Mouse (Mus musculus) stomach, postnatal 0 days (tissue): ENCODE measurements around the gene Dapk2. TPM values are rescaled to one million over a fixed set of nuclear protein-coding genes. Genes with fewer than 3 reads are reported as not detected.
A peak's percentile ranks its signal among the peaks of the same experiment; 100 is the strongest.

Experiments used
- ATAC-seq: fragments of 200-750 bp; cut with Nextera tagmentation; 2 replicates; pipeline ENCODE4 v1.8.0; 2017; ENCODE audit not compliant: low FRiP score, low TSS enrichment
- DNase-seq: peaks from one replicate; pipeline ENCODE4 v3.0.0-alpha.2; 2016; ENCODE audit warnings: low spot score
- H3K27ac ChIP-seq: fragments of 300-500 bp; sonication (generic); replicated peaks from 2 replicates; pipeline ENCODE4 v1.5.1; 2014; ENCODE audit warnings: mild to moderate bottlenecking, control low read depth
- H3K27me3 ChIP-seq: fragments of 300-500 bp; sonication (generic); 2 replicates; pipeline ENCODE4 v1.6.1; 2014; ENCODE audit warnings: low read length; ENCODE audit not compliant: control insufficient read depth, insufficient read depth
- H3K36me3 ChIP-seq: fragments of 300-500 bp; sonication (generic); 2 replicates; pipeline ENCODE4 v1.6.1; 2014; ENCODE audit warnings: low read length, mixed read lengths; ENCODE audit not compliant: control insufficient read depth, insufficient read depth
- H3K4me1 ChIP-seq: fragments of 300-500 bp; sonication (generic); replicated peaks from 2 replicates; pipeline ENCODE4 v1.6.1; 2014; ENCODE audit warnings: antibody characterized with exemption; ENCODE audit not compliant: control insufficient read depth, insufficient read depth
- H3K4me2 ChIP-seq: fragments of 300-500 bp; sonication (generic); replicated peaks from 2 replicates; pipeline ENCODE4 v1.6.1; 2014; ENCODE audit warnings: low read depth, mild to moderate bottlenecking, control low read depth, moderate library complexity
- H3K4me3 ChIP-seq: fragments of 300-500 bp; sonication (generic); 2 replicates; pipeline ENCODE4 v1.5.1; 2014; ENCODE audit warnings: low read depth, low read length, control low read depth
- H3K9ac ChIP-seq: fragments of 300-500 bp; sonication (generic); 2 replicates; pipeline ENCODE4 v1.6.1; 2014; ENCODE audit warnings: mild to moderate bottlenecking, low read length, control low read depth, mixed read lengths
- H3K9me3 ChIP-seq: fragments of 300-500 bp; sonication (generic); 2 replicates; pipeline ENCODE4 v1.6.1; 2016; ENCODE audit warnings: low read length; ENCODE audit not compliant: control insufficient read depth
- CTCF ChIP-seq: IDR thresholded peaks from 2 replicates; pipeline ENCODE4 v1.5.1; 2016; ENCODE audit warnings: antibody characterized with exemption, low read depth, mild to moderate bottlenecking, moderate library complexity
- EP300 ChIP-seq: optimal IDR thresholded peaks from 2 replicates; pipeline ENCODE3; 2016; ENCODE audit warnings: antibody characterized with exemption
- WGBS: fragments of 180-500 bp; shearing (Covaris S2); extraction: QIAGEN DNeasy Blood & Tissue Kit; methylation state at CpG from one replicate; pipeline ENCODE4 v1.1.7; 2014; 5-methylcytosine and 5-hydroxymethylcytosine counted together
- polyA plus RNA-seq: library from polyadenylated mRNA; unstranded; fragments of >200 nt; fragmentation: Nextera tagmentation; extraction: Ambion mirVana; gene quantifications from 2 replicates; pipeline ENCODE4 v1.2.1, GENCODE M21; 2015

Gene Dapk2
- polyA plus RNA-seq, 1 experiment from 2014 or later: 11.8 TPM

DNA sequence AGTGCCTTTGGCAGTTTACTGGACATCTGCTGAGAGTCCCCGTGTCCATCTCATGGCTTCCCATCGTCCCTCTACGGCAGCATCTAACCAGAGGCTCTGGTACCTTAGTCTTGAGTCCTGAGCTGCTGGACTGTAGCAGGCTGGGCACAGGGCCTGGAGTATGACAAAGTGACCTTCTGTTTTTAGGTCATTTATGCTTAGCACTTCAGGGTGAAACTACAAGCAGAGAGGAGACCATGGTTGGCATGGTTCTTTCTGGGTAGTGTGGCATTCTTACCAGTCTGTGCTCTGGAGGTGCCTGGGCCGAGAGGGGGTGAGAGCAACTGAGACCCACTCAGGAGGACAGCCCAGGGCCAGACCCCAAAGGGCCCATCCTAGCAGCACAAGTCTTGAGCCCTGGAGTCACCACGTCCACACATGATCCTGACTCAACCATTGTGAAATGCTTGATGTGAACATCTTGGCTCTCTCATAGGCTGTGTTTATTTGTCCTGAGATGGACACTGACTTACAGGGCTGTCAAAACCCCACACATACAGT is 15.4 kb downstream of the Dapk2 start:
- H3K27me3 ChIP-seq: no peaks in the 10 kb centered on the region
- H3K36me3 ChIP-seq: no peaks in the 10 kb centered on the region
- H3K4me2 ChIP-seq: no peak overlapping the region
- no peaks in the 10 kb centered on the region for H3K4me1 ChIP-seq
- H3K4me3 ChIP-seq: no peak overlapping the region
- H3K27ac ChIP-seq: no peak overlapping the region
- no peak for DNase-seq
- no peaks in the 10 kb centered on the region for H3K9me3 ChIP-seq
- no peak for TF ChIP-seq EP300
- no peak for TF ChIP-seq CTCF
- 95% methylated on average over 5 of the region's 5 CpGs for WGBS
- no peak for ATAC-seq
- H3K9ac ChIP-seq: no peak overlapping the region

GRCm38 (mm10) chr9:66174985-66175384 is 17.0 kb downstream of the Dapk2 start:
- whole genome bisulfite sequencing: 83% methylated on average over 3 of the region's 3 CpGs
- H3K27me3 ChIP-seq: no peaks in the 10 kb centered on the region
- TF ChIP-seq EP300: no peak
- no peak for TF ChIP-seq CTCF
- no peak for ATAC-seq
- no peaks in the 10 kb centered on the region for H3K36me3 ChIP-seq
- no peaks in the 10 kb centered on the region for H3K4me1 ChIP-seq
- H3K4me2 ChIP-seq: no peak overlapping the region
- H3K27ac ChIP-seq: no peak overlapping the region
- no peak overlapping the region for H3K4me3 ChIP-seq
- no peak for DNase-seq
- no peak overlapping the region for H3K9ac ChIP-seq
- H3K9me3 ChIP-seq: no peaks in the 10 kb centered on the region

DNA sequence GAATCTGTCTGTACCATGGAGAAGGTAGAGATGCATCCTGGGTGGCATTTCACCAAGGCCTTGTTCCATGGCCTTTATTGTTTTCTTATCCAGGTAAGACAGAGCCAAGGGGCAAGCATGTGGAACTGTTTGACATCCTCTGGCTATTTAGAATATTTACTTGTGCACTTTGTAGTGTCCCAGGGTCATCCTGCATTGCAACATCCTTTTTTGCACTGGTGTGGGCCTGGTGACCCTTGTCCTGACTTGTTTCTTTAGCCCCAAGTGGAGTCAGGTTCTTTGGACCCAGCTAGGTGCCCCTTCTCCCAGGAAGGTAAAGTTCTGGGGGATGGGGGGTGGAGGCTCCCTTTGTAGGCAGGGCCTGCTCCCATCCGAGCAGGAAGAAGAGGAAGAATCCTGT is 20.0 kb downstream of the Dapk2 start:
- Histone ChIP-seq H3K9ac (no peak overlapping the region), H3K9me3 (no peaks in the 10 kb centered on the region), H3K4me3 (no peak overlapping the region), H3K4me2 (no peak overlapping the region), H3K27ac (no peak overlapping the region), H3K36me3 (no peaks in the 10 kb centered on the region), H3K27me3 (no peaks in the 10 kb centered on the region), H3K4me1 (no peaks in the 10 kb centered on the region)
- 50% methylated on average over 1 of the region's 1 CpGs for WGBS
- TF ChIP-seq CTCF: no peak
- TF ChIP-seq EP300: no peak
- no peak for DNase-seq
- ATAC-seq: no peak

GRCm38 (mm10) chr9:66179795-66180194 is 21.8 kb downstream of the Dapk2 start:
- no peak overlapping the region; the same call in 1 of the 2 replicates for H3K27ac ChIP-seq
- TF ChIP-seq EP300 (no peak), CTCF (no peak)
- no peak overlapping the region for H3K4me3 ChIP-seq
- H3K4me1 ChIP-seq: no peaks in the 10 kb centered on the region
- DNase-seq (peak; percentile 66), ATAC-seq (peak; percentile 73)
- WGBS: 55% methylated on average over 6 of the region's 6 CpGs
- H3K27me3 ChIP-seq: no peaks in the 10 kb centered on the region
- no peaks in the 10 kb centered on the region for H3K36me3 ChIP-seq
- no peaks in the 10 kb centered on the region for H3K9me3 ChIP-seq
- H3K9ac ChIP-seq: no peak overlapping the region
- no peak overlapping the region for H3K4me2 ChIP-seq

- Histone ChIP-seq H3K27me3 (no peaks in the 10 kb centered on the region), H3K9ac (no peak overlapping the region), H3K4me1 (no peaks in the 10 kb centered on the region), H3K4me2 (no peak overlapping the region), H3K4me3 (no peak overlapping the region), H3K27ac (peak overlapping the region; percentile 69), H3K36me3 (no peaks in the 10 kb centered on the region), H3K9me3 (no peaks in the 10 kb centered on the region)
- 74% methylated on average over 4 of the region's 4 CpGs for WGBS
- ATAC-seq (peak; percentile 75), DNase-seq (peak; percentile 66)
- TF ChIP-seq EP300 (no peak), CTCF (no peak)
Measured at GRCm38 (mm10) chr9:66181126-66181825, 23.3 kb downstream of the Dapk2 start.
